Mouse (Mus musculus) lung, postnatal 0 days (tissue): Measurements from ENCODE around the gene Dapp1. TPM values are rescaled to one million over a fixed set of nuclear protein-coding genes. Genes with fewer than 3 reads are reported as not detected.
A peak's percentile ranks its signal among the peaks of the same experiment; 100 is the strongest.

Source experiments
- ATAC-seq: fragments of 200-750 bp; cut with Nextera tagmentation; 2 replicates; pipeline ENCODE4 v1.8.0; 2017; ENCODE audit warnings: moderate library complexity
- DNase-seq: peaks from one replicate; pipeline ENCODE4 v3.0.0-alpha.2; 2016; ENCODE audit warnings: low spot score
- H3K27ac ChIP-seq: fragments of 300-500 bp; sonication (generic); 2 replicates; pipeline ENCODE4 v1.5.1; 2014; ENCODE audit warnings: antibody characterized with exemption, mild to moderate bottlenecking, low read length, mixed read lengths
- H3K27me3 ChIP-seq: fragments of 300-500 bp; sonication (generic); replicated peaks from 2 replicates; pipeline ENCODE4 v1.6.1; 2014; ENCODE audit warnings: low read length, mixed read lengths; ENCODE audit not compliant: insufficient read depth
- H3K36me3 ChIP-seq: fragments of 300-500 bp; sonication (generic); 2 replicates; pipeline ENCODE4 v1.6.1; 2014; ENCODE audit warnings: low read length, mixed read lengths; ENCODE audit not compliant: insufficient read depth
- H3K4me1 ChIP-seq: fragments of 300-500 bp; sonication (generic); 2 replicates; pipeline ENCODE4 v1.6.1; 2014; ENCODE audit warnings: antibody characterized with exemption, low read depth, low read length, mixed read lengths; ENCODE audit not compliant: insufficient read depth
- H3K4me2 ChIP-seq: fragments of 300-500 bp; sonication (generic); replicated peaks from 2 replicates; pipeline ENCODE4 v1.6.1; 2014; ENCODE audit warnings: low read depth, mild to moderate bottlenecking, low read length, moderate library complexity, mixed read lengths
- H3K4me3 ChIP-seq: fragments of 300-500 bp; sonication (generic); 2 replicates; pipeline ENCODE4 v1.5.1; 2014; ENCODE audit warnings: low read depth, low read length
- H3K9ac ChIP-seq: fragments of 300-500 bp; sonication (generic); replicated peaks from 2 replicates; pipeline ENCODE4 v1.6.1; 2014; ENCODE audit warnings: low read depth, mild to moderate bottlenecking
- H3K9me3 ChIP-seq: fragments of 300-500 bp; sonication (generic); 2 replicates; pipeline ENCODE4 v1.6.1; 2016; ENCODE audit warnings: low read length, mixed read lengths
- CTCF ChIP-seq: IDR thresholded peaks from 2 replicates; pipeline ENCODE4 v1.5.1; 2016; ENCODE audit warnings: antibody characterized with exemption, mild to moderate bottlenecking
- EP300 ChIP-seq: IDR thresholded peaks from 2 replicates; pipeline ENCODE4 v1.6.1; 2016; ENCODE audit warnings: antibody characterized with exemption, mild to moderate bottlenecking, control low read depth
- WGBS: fragments of 180-500 bp; shearing (Covaris S2); extraction: QIAGEN DNeasy Blood & Tissue Kit; methylation state at CpG from one replicate; pipeline ENCODE4 v1.1.7; 2014; 5-methylcytosine and 5-hydroxymethylcytosine counted together
- polyA plus RNA-seq: library from polyadenylated mRNA; unstranded; fragments of >200 nt; fragmentation: Nextera tagmentation; extraction: Ambion mirVana; gene quantifications from 2 replicates; pipeline ENCODE4 v1.2.1, GENCODE M21; 2015

Gene Dapp1
- polyA plus RNA-seq, 1 experiment from 2014 or later = 8.9 TPM

- H3K9ac ChIP-seq = no peak overlapping the region
- DNase-seq (no peak), ATAC-seq (no peak)
- no peak overlapping the region for H3K4me2 ChIP-seq
- H3K9me3 ChIP-seq = no peaks in the 10 kb centered on the region
- 0 out of 2 replicates have a peak, but pooled peaks cover 7% of the 10 kb centered on the region for H3K4me1 ChIP-seq
- 82% methylated on average over 10 of the region's 10 CpGs for WGBS
- TF ChIP-seq CTCF (no peak), EP300 (no peak)
- no peaks in the 10 kb centered on the region for H3K27me3 ChIP-seq
- no peaks in the 10 kb centered on the region for H3K36me3 ChIP-seq
- no peak overlapping the region for H3K27ac ChIP-seq
- no peak overlapping the region for H3K4me3 ChIP-seq
Measured at GRCm38 (mm10) chr3:137950191-137950885, 31.0 kb downstream of the Dapp1 start.

DNA sequence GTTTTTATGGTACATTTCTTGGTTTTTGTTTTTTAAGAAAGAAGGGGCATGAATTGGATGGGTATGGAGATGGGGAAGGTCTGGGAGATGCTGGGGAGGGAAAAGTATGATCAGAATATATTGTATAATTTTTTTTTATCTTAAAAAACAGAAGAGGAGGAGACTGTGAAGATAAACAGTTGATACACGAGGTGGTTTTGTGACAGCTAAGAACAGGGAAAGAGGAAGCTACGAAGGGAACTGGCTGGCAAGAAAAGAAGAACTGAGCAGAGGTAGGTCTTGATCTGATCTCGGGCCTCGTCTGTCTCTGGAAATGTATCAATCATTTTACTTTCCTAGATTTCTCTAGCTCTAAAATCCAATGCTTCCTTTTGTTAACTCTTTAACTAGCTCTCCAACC lies 33.8 kb downstream of the Dapp1 start:
- no peak overlapping the region for H3K4me3 ChIP-seq
- TF ChIP-seq CTCF (no peak), EP300 (no peak)
- no peak overlapping the region for H3K4me2 ChIP-seq
- ATAC-seq (no peak), DNase-seq (peak; percentile 33)
- no peak overlapping the region for H3K27ac ChIP-seq
- H3K9me3 ChIP-seq = no peaks in the 10 kb centered on the region
- 59% methylated on average over 4 of the region's 4 CpGs for WGBS
- H3K27me3 ChIP-seq = no peaks in the 10 kb centered on the region
- H3K4me1 ChIP-seq = no peaks in the 10 kb centered on the region
- H3K9ac ChIP-seq = no peak overlapping the region
- no peaks in the 10 kb centered on the region for H3K36me3 ChIP-seq

DNA sequence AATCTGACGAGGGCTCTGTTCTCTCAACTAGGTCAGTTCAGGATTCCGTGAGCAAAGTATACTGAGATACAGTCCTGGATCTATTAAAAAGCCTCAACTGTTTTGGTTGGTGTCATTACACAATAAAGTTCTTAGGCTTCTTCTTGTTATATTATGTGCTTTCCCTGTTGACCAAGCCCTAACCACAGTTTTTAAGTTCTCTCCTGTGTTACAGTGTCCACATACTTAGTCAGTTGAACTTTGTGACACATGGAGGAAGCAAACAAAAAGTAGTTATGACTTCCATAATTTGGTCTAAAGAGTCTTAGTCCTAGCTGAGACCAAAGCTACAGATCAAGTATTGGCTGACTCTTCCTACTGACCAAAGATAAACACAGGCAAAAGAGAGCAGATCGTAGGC lies 34.5 kb downstream of the Dapp1 start:
- ATAC-seq (no peak), DNase-seq (peak; percentile 42)
- no peaks in the 10 kb centered on the region for H3K27me3 ChIP-seq
- H3K9me3 ChIP-seq = no peaks in the 10 kb centered on the region
- H3K9ac ChIP-seq = no peak overlapping the region
- H3K4me1 ChIP-seq = no peaks in the 10 kb centered on the region
- WGBS = 77% methylated on average over 3 of the region's 3 CpGs
- H3K4me2 ChIP-seq = no peak overlapping the region
- TF ChIP-seq EP300 = no peak
- TF ChIP-seq CTCF = no peak
- no peaks in the 10 kb centered on the region for H3K36me3 ChIP-seq
- no peak overlapping the region for H3K4me3 ChIP-seq
- H3K27ac ChIP-seq = no peak overlapping the region

GRCm38 (mm10) chr3:137943737-137944154 lies 37.6 kb downstream of the Dapp1 start:
- WGBS = 77% methylated on average over 6 of the region's 6 CpGs
- no peak for ATAC-seq
- H3K4me1 ChIP-seq = no peaks in the 10 kb centered on the region

GRCm38 (mm10) chr3:137942098-137942622 lies 39.2 kb downstream of the Dapp1 start:
- no peak overlapping the region for H3K27ac ChIP-seq
- H3K36me3 ChIP-seq = no peaks in the 10 kb centered on the region
- WGBS = 84% methylated on average over 12 of the region's 12 CpGs
- no peak overlapping the region for H3K4me2 ChIP-seq
- H3K9ac ChIP-seq = no peak overlapping the region
- no peak overlapping the region for H3K4me3 ChIP-seq
- H3K4me1 ChIP-seq = no peaks in the 10 kb centered on the region
- DNase-seq = no peak
- no peak for ATAC-seq
- TF ChIP-seq CTCF = no peak
- TF ChIP-seq EP300 = no peak
- no peaks in the 10 kb centered on the region for H3K27me3 ChIP-seq
- no peaks in the 10 kb centered on the region for H3K9me3 ChIP-seq

More at GRCm38 (mm10) chr3:137943737-137944154, 37.6 kb downstream of the Dapp1 start:
- DNase-seq = no peak
- Histone ChIP-seq H3K4me2 (no peak overlapping the region), H3K27ac (no peak overlapping the region), H3K4me3 (no peak overlapping the region), H3K9me3 (no peaks in the 10 kb centered on the region), H3K27me3 (no peaks in the 10 kb centered on the region), H3K36me3 (no peaks in the 10 kb centered on the region), H3K9ac (no peak overlapping the region)
- TF ChIP-seq EP300 (no peak), CTCF (no peak)

DNA sequence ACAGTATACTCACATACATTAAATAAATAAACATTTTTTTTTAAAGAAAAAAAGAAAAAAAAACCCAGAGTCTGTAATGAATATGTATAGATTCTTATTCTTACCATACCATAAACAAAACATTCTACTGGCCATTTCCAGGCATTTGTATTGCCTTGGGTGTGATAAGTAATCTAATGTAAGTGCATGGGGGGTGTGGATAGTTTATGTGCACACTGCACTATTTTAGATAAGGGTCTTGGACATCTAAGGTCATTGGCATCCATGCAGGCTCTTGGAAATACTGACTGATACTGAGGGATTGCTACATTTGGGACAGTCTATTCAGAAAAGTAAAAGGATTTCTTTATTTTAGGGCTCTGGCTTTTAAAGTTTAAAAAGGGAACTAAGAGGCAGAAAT lies 39.8 kb downstream of the Dapp1 start:
- H3K27me3 ChIP-seq = no peaks in the 10 kb centered on the region
- H3K27ac ChIP-seq = no peak overlapping the region
- no peak for TF ChIP-seq EP300
- TF ChIP-seq CTCF = no peak
- H3K9me3 ChIP-seq = no peaks in the 10 kb centered on the region
- no peaks in the 10 kb centered on the region for H3K4me1 ChIP-seq
- H3K9ac ChIP-seq = no peak overlapping the region
- H3K36me3 ChIP-seq = no peaks in the 10 kb centered on the region
- no peak for DNase-seq
- H3K4me2 ChIP-seq = no peak overlapping the region
- H3K4me3 ChIP-seq = no peak overlapping the region
- no peak for ATAC-seq

DNA sequence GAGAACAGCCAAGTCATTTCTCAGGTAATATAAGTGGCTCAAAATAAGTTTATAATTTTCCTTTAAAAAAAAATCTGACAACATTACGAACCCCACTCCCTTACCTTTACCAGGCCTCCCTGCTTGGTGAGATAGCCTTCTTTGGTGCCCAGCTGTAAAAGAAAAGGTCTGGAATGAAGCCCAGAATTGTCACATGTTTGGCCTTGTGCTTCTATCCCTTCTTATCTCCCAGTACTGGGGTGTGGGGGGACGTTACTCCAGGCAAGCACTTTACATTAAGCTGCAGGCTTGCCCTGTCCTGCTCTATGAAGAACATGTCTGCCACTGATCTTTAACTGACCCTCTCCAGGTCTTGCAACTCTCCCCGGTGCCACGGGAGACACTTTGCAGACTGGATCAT lies 40.6 kb downstream of the Dapp1 start:
- ATAC-seq (peak; percentile 59), DNase-seq (peak; percentile 52)
- H3K4me2 ChIP-seq = no peak overlapping the region
- TF ChIP-seq CTCF (no peak), EP300 (0 out of 2 replicates have a peak, but pooled peaks have one; percentile 25)
- no peak overlapping the region for H3K27ac ChIP-seq
- H3K4me3 ChIP-seq = no peak overlapping the region
- no peaks in the 10 kb centered on the region for H3K36me3 ChIP-seq
- H3K27me3 ChIP-seq = no peaks in the 10 kb centered on the region
- H3K9ac ChIP-seq = no peak overlapping the region
- H3K4me1 ChIP-seq = peaks cover 2% of the 10 kb centered on the region; the same call in 1 of the 2 replicates
- WGBS = 39% methylated on average over 4 of the region's 4 CpGs
- H3K9me3 ChIP-seq = no peaks in the 10 kb centered on the region
